Mouse (Mus musculus): Measurements from ENCODE around the gene Ciao2b. TPM values are rescaled to one million over a fixed set of nuclear protein-coding genes. Genes with fewer than 3 reads are reported as not detected.

Ciao2b gene
- polyA plus RNA-seq, 1 experiment from 2014 or later = 118 TPM

GRCm38 (mm10) chr8:104611613-104612012 is 30.2 kb downstream of the Ciao2b start:
- WGBS = 71% methylated on average over 4 of the region's 4 CpGs
- Histone ChIP-seq H3K4me2 (replicated peaks) (no peak overlapping the region), H3K9me3 (no peaks in the 10 kb centered on the region), H3K4me3 (no peak overlapping the region), H3K4me1 (peaks cover 3% of the 10 kb centered on the region; the same call in 1 of the 2 replicates), H3K27ac (no peak overlapping the region), H3K9ac (no peak overlapping the region), H3K27me3 (replicated peaks) (no peaks in the 10 kb centered on the region), H3K36me3 (no peaks in the 10 kb centered on the region)
- no peak for ATAC-seq (ENCODE audit: low FRiP score, low read depth)

- 77% methylated on average over 12 of the region's 12 CpGs for WGBS
- Histone ChIP-seq H3K4me2 (replicated peaks) (no peak overlapping the region), H3K27me3 (replicated peaks) (no peaks in the 10 kb centered on the region), H3K36me3 (no peaks in the 10 kb centered on the region), H3K9me3 (no peaks in the 10 kb centered on the region), H3K9ac (no peak overlapping the region), H3K4me1 (peaks cover 3% of the 10 kb centered on the region; the same call in 1 of the 2 replicates), H3K27ac (no peak overlapping the region), H3K4me3 (no peak overlapping the region)
- peak; percentile 49; the same call in 1 of the 2 replicates for ATAC-seq (ENCODE audit: low FRiP score, low read depth)
Observed at GRCm38 (mm10) chr8:104610185-104610766, 31.5 kb downstream of the Ciao2b start.

GRCm38 (mm10) chr8:104609222-104609621 is 32.5 kb downstream of the Ciao2b start:
- Histone ChIP-seq H3K4me2 (replicated peaks) (no peak overlapping the region), H3K4me1 (peaks cover 3% of the 10 kb centered on the region; the same call in 1 of the 2 replicates), H3K27ac (no peak overlapping the region), H3K9ac (no peak overlapping the region), H3K9me3 (no peaks in the 10 kb centered on the region), H3K4me3 (no peak overlapping the region), H3K27me3 (replicated peaks) (no peaks in the 10 kb centered on the region), H3K36me3 (no peaks in the 10 kb centered on the region)
- 76% methylated on average over 8 of the region's 8 CpGs for WGBS
- no peak for ATAC-seq (ENCODE audit: low FRiP score, low read depth)

- Histone ChIP-seq H3K9ac (no peak overlapping the region), H3K4me2 (replicated peaks) (no peak overlapping the region), H3K27ac (no peak overlapping the region), H3K9me3 (no peaks in the 10 kb centered on the region), H3K4me1 (peaks cover 3% of the 10 kb centered on the region; the same call in 1 of the 2 replicates), H3K4me3 (no peak overlapping the region), H3K27me3 (replicated peaks) (no peaks in the 10 kb centered on the region), H3K36me3 (no peaks in the 10 kb centered on the region)
- ATAC-seq (ENCODE audit: low FRiP score, low read depth) = no peak
- WGBS = 67% methylated on average over 2 of the region's 2 CpGs
Observed at GRCm38 (mm10) chr8:104607944-104608343, 33.8 kb downstream of the Ciao2b start.

GRCm38 (mm10) chr8:104606329-104606728 is 35.4 kb downstream of the Ciao2b start:
- H3K4me1 ChIP-seq = peaks cover 11% of the 10 kb centered on the region; the same call in 1 of the 2 replicates
- H3K9me3 ChIP-seq = no peaks in the 10 kb centered on the region
- WGBS = 43% methylated on average over 6 of the region's 6 CpGs
- H3K4me2 ChIP-seq (replicated peaks) = no peak overlapping the region
- 0 out of 2 replicates have a peak, but pooled peaks cover 4% of the 10 kb centered on the region for H3K27me3 ChIP-seq (replicated peaks)
- no peak overlapping the region for H3K9ac ChIP-seq
- H3K36me3 ChIP-seq = no peaks in the 10 kb centered on the region
- ATAC-seq (ENCODE audit: low FRiP score, low read depth) = no peak
- H3K4me3 ChIP-seq = no peak overlapping the region
- H3K27ac ChIP-seq = no peak overlapping the region

GRCm38 (mm10) chr8:104603245-104603593 is 38.5 kb downstream of the Ciao2b start:
- ATAC-seq (ENCODE audit: low FRiP score, low read depth) = no peak
- 0 out of 2 replicates have a peak, but pooled peaks cover 8% of the 10 kb centered on the region for H3K4me1 ChIP-seq
- no peak overlapping the region for H3K4me3 ChIP-seq

GRCm38 (mm10) chr8:104602468-104603244 is 39.1 kb downstream of the Ciao2b start:
- Histone ChIP-seq H3K9ac (no peak overlapping the region), H3K4me3 (peak overlapping the region; percentile 7; the same call in 1 of the 2 replicates), H3K27ac (no peak overlapping the region), H3K36me3 (no peaks in the 10 kb centered on the region), H3K4me1 (0 out of 2 replicates have a peak, but pooled peaks cover 8% of the 10 kb centered on the region), H3K27me3 (replicated peaks) (0 out of 2 replicates have a peak, but pooled peaks cover 4% of the 10 kb centered on the region), H3K4me2 (replicated peaks) (peak overlapping the region; percentile 51), H3K9me3 (no peaks in the 10 kb centered on the region)
- WGBS = 21% methylated on average over 21 of the region's 21 CpGs
- ATAC-seq (ENCODE audit: low FRiP score, low read depth) = peak; percentile 93

More at GRCm38 (mm10) chr8:104603245-104603593, 38.5 kb downstream of the Ciao2b start:
- H3K9me3 ChIP-seq = no peaks in the 10 kb centered on the region
- 0 out of 2 replicates have a peak, but pooled peaks cover 4% of the 10 kb centered on the region for H3K27me3 ChIP-seq (replicated peaks)
- 65% methylated on average over 4 of the region's 4 CpGs for WGBS
- no peak overlapping the region for H3K9ac ChIP-seq
- H3K27ac ChIP-seq = no peak overlapping the region
- H3K4me2 ChIP-seq (replicated peaks) = no peak overlapping the region
- H3K36me3 ChIP-seq = no peaks in the 10 kb centered on the region

- WGBS = 2% methylated on average over 12 of the region's 12 CpGs
- H3K9me3 ChIP-seq = no peaks in the 10 kb centered on the region
- 0 out of 2 replicates have a peak, but pooled peaks cover under 1% of the 10 kb centered on the region for H3K36me3 ChIP-seq
- no peak overlapping the region for H3K27ac ChIP-seq
- H3K9ac ChIP-seq = no peak overlapping the region
- ATAC-seq (ENCODE audit: low FRiP score, low read depth) = peak; percentile 60; the same call in 1 of the 2 replicates
- H3K27me3 ChIP-seq (replicated peaks) = 0 out of 2 replicates have a peak, but pooled peaks cover 4% of the 10 kb centered on the region
- H3K4me2 ChIP-seq (replicated peaks) = peak overlapping the region; percentile 51
- 0 out of 2 replicates have a peak, but pooled peaks cover 8% of the 10 kb centered on the region for H3K4me1 ChIP-seq
- no peak overlapping the region for H3K4me3 ChIP-seq
Observed at GRCm38 (mm10) chr8:104601941-104602371, 39.8 kb downstream of the Ciao2b start.

- Histone ChIP-seq H3K4me2 (replicated peaks) (peak overlapping the region; percentile 51), H3K36me3 (peaks cover 7% of the 10 kb centered on the region), H3K27ac (no peak overlapping the region), H3K4me1 (0 out of 2 replicates have a peak, but pooled peaks cover 8% of the 10 kb centered on the region), H3K4me3 (no peak overlapping the region), H3K27me3 (replicated peaks) (0 out of 2 replicates have a peak, but pooled peaks cover 4% of the 10 kb centered on the region), H3K9me3 (no peaks in the 10 kb centered on the region), H3K9ac (no peak overlapping the region)
- 25% methylated on average over 7 of the region's 7 CpGs for WGBS
- ATAC-seq (ENCODE audit: low FRiP score, low read depth) = no peak
Observed at GRCm38 (mm10) chr8:104601386-104601785, 40.4 kb downstream of the Ciao2b start.

- Histone ChIP-seq H3K9me3 (no peaks in the 10 kb centered on the region), H3K4me1 (0 out of 2 replicates have a peak, but pooled peaks cover 8% of the 10 kb centered on the region), H3K4me3 (no peak overlapping the region), H3K27ac (no peak overlapping the region), H3K36me3 (peaks cover 33% of the 10 kb centered on the region), H3K9ac (no peak overlapping the region), H3K27me3 (replicated peaks) (0 out of 2 replicates have a peak, but pooled peaks cover 4% of the 10 kb centered on the region), H3K4me2 (replicated peaks) (no peak overlapping the region)
- 63% methylated on average over 6 of the region's 6 CpGs for WGBS
- ATAC-seq (ENCODE audit: low FRiP score, low read depth) = no peak
Observed at GRCm38 (mm10) chr8:104598496-104598895, 43.3 kb downstream of the Ciao2b start.

GRCm38 (mm10) chr8:104597656-104598055 is 44.1 kb downstream of the Ciao2b start:
- H3K27ac ChIP-seq = no peak overlapping the region
- WGBS = 85% methylated on average over 6 of the region's 6 CpGs

More at GRCm38 (mm10) chr8:104597656-104598055, 44.1 kb downstream of the Ciao2b start:
- Histone ChIP-seq H3K4me1 (0 out of 2 replicates have a peak, but pooled peaks cover 9% of the 10 kb centered on the region), H3K4me3 (no peak overlapping the region), H3K27me3 (replicated peaks) (0 out of 2 replicates have a peak, but pooled peaks cover 4% of the 10 kb centered on the region), H3K9me3 (no peaks in the 10 kb centered on the region), H3K9ac (no peak overlapping the region), H3K4me2 (replicated peaks) (no peak overlapping the region), H3K36me3 (peaks cover 34% of the 10 kb centered on the region)
- ATAC-seq (ENCODE audit: low FRiP score, low read depth) = no peak
